Mouse (Mus musculus): ENCODE data around the gene Fam222b. TPM values are rescaled to one million over a fixed set of nuclear protein-coding genes. Genes with fewer than 3 reads are reported as not detected.
A peak's percentile ranks its signal among the peaks of the same experiment; 100 is the strongest.

The Fam222b gene
- polyA plus RNA-seq, 1 experiment from 2014 or later, result 5.1 TPM

DNA sequence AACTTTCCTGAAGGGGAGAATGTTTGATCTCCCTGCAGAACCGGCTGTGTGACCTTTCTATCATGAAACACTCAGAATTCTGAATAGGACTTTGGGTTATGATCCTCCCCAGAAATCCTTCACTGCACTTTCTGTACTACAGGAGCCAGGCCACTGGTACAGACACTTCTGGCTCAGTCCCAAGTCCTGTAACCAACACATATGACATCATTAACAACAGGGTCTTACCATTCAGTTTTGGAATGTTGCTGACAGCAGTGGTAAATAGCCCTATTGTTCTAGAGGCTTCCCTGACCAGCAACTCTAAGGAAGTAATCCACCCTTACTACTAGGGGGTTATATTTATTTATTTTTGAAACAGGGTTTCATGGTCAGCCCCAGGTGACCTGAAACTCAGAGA lies 98.7 kb downstream of the Fam222b start, which contains the start of gene Proca1:
Gene Proca1, plus strand, starts transcription at position 280 of the 400 bp plus-strand sequence.
- 0 out of 2 replicates have a peak within 1 kb of the TSS, but pooled peaks have one; percentile 5 for H3K9ac ChIP-seq (ENCODE audit: low read length)
- peak within 1 kb of the TSS; percentile 55 for H3K4me3 ChIP-seq (ENCODE audit: low read depth, low read length)
- H3K4me2 ChIP-seq (replicated peaks; ENCODE audit: low read depth), result peak within 1 kb of the TSS; percentile 69
- DNase-seq (ENCODE audit: low spot score) (no peak), ATAC-seq (ENCODE audit: low FRiP score, low TSS enrichment) (no peak)
- TF ChIP-seq CTCF (IDR thresholded peaks at IDR 0.05; ENCODE audit: low read depth) (no peak), EP300 (optimal IDR thresholded peaks at IDR 0.05) (no peak)
- no peaks in the 10 kb centered on the region for H3K9me3 ChIP-seq (ENCODE audit: control insufficient read depth, low read length)
- 0 out of 2 replicates have a peak within 1 kb of the TSS, but pooled peaks have one; percentile 13 for H3K27ac ChIP-seq (replicated peaks)
- H3K4me1 ChIP-seq (replicated peaks; ENCODE audit: control insufficient read depth, insufficient read depth), result no peaks in the 10 kb centered on the region
- H3K36me3 ChIP-seq (ENCODE audit: control insufficient read depth, insufficient read depth, low read length), result peaks cover 7% of the 10 kb centered on the region
- 48% methylated on average over 1 of the region's 1 CpGs for WGBS
- H3K27me3 ChIP-seq (ENCODE audit: control insufficient read depth, insufficient read depth, low read length), result no peaks in the 10 kb centered on the region

DNA sequence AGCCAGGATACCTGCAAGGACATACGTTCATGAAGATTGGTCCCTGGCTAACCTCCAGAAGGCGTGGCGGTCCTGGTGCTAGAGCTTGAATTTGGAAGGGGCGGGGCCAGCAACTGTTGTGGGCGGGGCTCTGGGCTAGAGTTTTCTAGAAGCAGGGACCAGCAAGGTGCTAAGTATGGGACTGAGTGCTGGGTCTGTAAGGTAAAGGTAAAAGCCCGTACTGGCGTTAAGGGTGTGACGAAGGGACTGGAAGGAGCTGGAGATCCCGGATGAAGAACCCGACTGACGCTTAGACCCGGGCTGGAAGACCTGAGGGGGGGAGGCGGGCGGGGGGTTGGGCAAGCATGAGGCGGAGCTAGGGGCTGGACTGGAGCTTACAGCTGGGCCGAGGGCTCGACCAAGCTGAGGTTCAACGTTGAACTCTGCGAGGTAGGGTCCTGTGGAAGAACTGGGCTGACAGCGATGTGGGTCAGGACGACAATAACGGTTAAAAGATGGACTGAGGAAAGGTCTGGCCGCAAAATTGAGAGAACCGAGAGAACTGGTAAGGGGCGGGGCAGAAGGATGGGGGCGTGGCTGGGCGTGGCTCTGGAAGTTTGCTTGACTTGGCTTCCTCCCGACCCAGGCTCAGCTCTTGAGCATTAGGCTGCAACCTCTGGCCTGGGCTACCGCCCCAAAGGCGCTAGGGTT lies 100.1 kb downstream of the Fam222b start:
- H3K27me3 ChIP-seq (ENCODE audit: control insufficient read depth, insufficient read depth, low read length), result no peaks in the 10 kb centered on the region
- H3K4me3 ChIP-seq (ENCODE audit: low read depth, low read length), result peak overlapping the region; percentile 55
- no peaks in the 10 kb centered on the region for H3K4me1 ChIP-seq (replicated peaks; ENCODE audit: control insufficient read depth, insufficient read depth)
- DNase-seq (ENCODE audit: low spot score), result peak; percentile 84
- WGBS, result 3% methylated on average over 30 of the region's 30 CpGs
- 0 out of 2 replicates have a peak overlapping the region, but pooled peaks have one; percentile 13 for H3K27ac ChIP-seq (replicated peaks)
- H3K9me3 ChIP-seq (ENCODE audit: control insufficient read depth, low read length), result no peaks in the 10 kb centered on the region
- peaks cover 7% of the 10 kb centered on the region for H3K36me3 ChIP-seq (ENCODE audit: control insufficient read depth, insufficient read depth, low read length)
- H3K9ac ChIP-seq (ENCODE audit: low read length), result peak overlapping the region; percentile 50
- no peak for TF ChIP-seq CTCF (IDR thresholded peaks at IDR 0.05; ENCODE audit: low read depth)
- TF ChIP-seq EP300 (optimal IDR thresholded peaks at IDR 0.05), result no peak
- peak overlapping the region; percentile 69 for H3K4me2 ChIP-seq (replicated peaks; ENCODE audit: low read depth)
- peak; percentile 80 for ATAC-seq (ENCODE audit: low FRiP score, low TSS enrichment)

DNA sequence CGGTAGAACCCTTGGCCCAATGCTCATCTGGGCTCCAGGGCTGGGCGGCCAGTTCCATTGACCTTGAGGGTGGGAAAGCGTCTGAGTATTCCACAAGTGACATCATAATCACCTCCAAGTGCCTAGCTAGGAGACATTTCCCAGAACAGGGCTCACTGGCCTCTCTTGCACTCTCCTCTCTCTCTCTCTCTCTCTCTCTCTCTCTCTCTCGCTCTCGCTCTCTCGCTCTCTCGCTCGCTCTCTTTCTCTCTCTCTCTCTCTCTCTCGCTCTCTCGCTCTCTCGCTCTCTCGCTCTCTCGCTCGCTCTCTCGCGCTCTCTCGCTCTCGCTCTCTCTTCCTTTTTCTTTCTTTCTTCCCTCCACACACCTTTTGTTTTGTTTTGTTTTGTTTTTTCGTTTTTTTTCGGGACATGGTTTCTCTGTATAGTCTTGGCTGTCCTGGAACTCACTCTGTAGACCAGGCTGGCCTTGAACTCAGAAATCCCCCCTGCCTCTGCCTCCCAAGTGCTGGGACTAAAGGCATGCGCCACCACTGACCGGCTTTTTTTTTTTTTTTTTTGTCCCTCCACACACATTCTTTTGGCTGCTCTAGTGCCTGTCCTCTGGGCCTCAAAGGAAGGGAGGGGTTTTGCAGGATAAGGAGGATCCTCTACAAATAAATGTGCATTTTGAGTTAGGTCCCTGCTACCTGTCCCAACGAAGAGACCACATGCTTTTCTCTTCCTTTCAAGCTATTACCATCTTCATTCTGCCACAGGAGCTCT lies 100.8 kb downstream of the Fam222b start:
- Histone ChIP-seq H3K9me3 (ENCODE audit: control insufficient read depth, low read length) (no peaks in the 10 kb centered on the region), H3K36me3 (ENCODE audit: control insufficient read depth, insufficient read depth, low read length) (peaks cover 7% of the 10 kb centered on the region), H3K9ac (ENCODE audit: low read length) (peak overlapping the region; percentile 50), H3K4me2 (replicated peaks; ENCODE audit: low read depth) (peak overlapping the region; percentile 69), H3K27me3 (ENCODE audit: control insufficient read depth, insufficient read depth, low read length) (no peaks in the 10 kb centered on the region), H3K4me3 (ENCODE audit: low read depth, low read length) (peak overlapping the region; percentile 55), H3K27ac (replicated peaks) (no peak overlapping the region), H3K4me1 (replicated peaks; ENCODE audit: control insufficient read depth, insufficient read depth) (no peaks in the 10 kb centered on the region)
- ATAC-seq (ENCODE audit: low FRiP score, low TSS enrichment) (no peak), DNase-seq (ENCODE audit: low spot score) (no peak)
- 56% methylated on average over 22 of the region's 23 CpGs for WGBS
- TF ChIP-seq CTCF (IDR thresholded peaks at IDR 0.05; ENCODE audit: low read depth) (no peak), EP300 (optimal IDR thresholded peaks at IDR 0.05) (no peak)

- 90% methylated on average over 3 of the region's 3 CpGs for WGBS
Observed at GRCm38 (mm10) chr11:78202372-78202771, 107.9 kb downstream of the Fam222b start.

GRCm38 (mm10) chr11:78204287-78204686 lies 109.8 kb downstream of the Fam222b start:
- DNase-seq (ENCODE audit: low spot score) (no peak), ATAC-seq (ENCODE audit: low FRiP score, low TSS enrichment) (no peak)
- Histone ChIP-seq H3K4me3 (ENCODE audit: low read depth, low read length) (no peak overlapping the region), H3K27ac (replicated peaks) (no peak overlapping the region), H3K4me1 (replicated peaks; ENCODE audit: control insufficient read depth, insufficient read depth) (no peaks in the 10 kb centered on the region), H3K4me2 (replicated peaks; ENCODE audit: low read depth) (no peak overlapping the region), H3K9ac (ENCODE audit: low read length) (no peak overlapping the region), H3K27me3 (ENCODE audit: control insufficient read depth, insufficient read depth, low read length) (no peaks in the 10 kb centered on the region), H3K36me3 (ENCODE audit: control insufficient read depth, insufficient read depth, low read length) (peaks cover 33% of the 10 kb centered on the region), H3K9me3 (ENCODE audit: control insufficient read depth, low read length) (no peaks in the 10 kb centered on the region)
- TF ChIP-seq EP300 (optimal IDR thresholded peaks at IDR 0.05) (no peak), CTCF (IDR thresholded peaks at IDR 0.05; ENCODE audit: low read depth) (no peak)
- 82% methylated on average over 6 of the region's 6 CpGs for WGBS

More at GRCm38 (mm10) chr11:78202372-78202771, 107.9 kb downstream of the Fam222b start:
- Histone ChIP-seq H3K4me2 (replicated peaks; ENCODE audit: low read depth) (no peak overlapping the region), H3K9ac (ENCODE audit: low read length) (no peak overlapping the region), H3K36me3 (ENCODE audit: control insufficient read depth, insufficient read depth, low read length) (peaks cover 16% of the 10 kb centered on the region; the same call in 1 of the 2 replicates), H3K27ac (replicated peaks) (no peak overlapping the region), H3K9me3 (ENCODE audit: control insufficient read depth, low read length) (no peaks in the 10 kb centered on the region), H3K27me3 (ENCODE audit: control insufficient read depth, insufficient read depth, low read length) (no peaks in the 10 kb centered on the region), H3K4me1 (replicated peaks; ENCODE audit: control insufficient read depth, insufficient read depth) (no peaks in the 10 kb centered on the region), H3K4me3 (ENCODE audit: low read depth, low read length) (no peak overlapping the region)
- no peak for TF ChIP-seq CTCF (IDR thresholded peaks at IDR 0.05; ENCODE audit: low read depth)
- no peak for TF ChIP-seq EP300 (optimal IDR thresholded peaks at IDR 0.05)
- ATAC-seq (ENCODE audit: low FRiP score, low TSS enrichment) (no peak), DNase-seq (ENCODE audit: low spot score) (no peak)

All from stomach, postnatal 0 days (tissue).